Mouse (Mus musculus): ENCODE results near the gene Golga2.

- TF ChIP-seq CTCF (IDR thresholded peaks at IDR 0.05; ENCODE audit: borderline replicate concordance, insufficient read depth, low read length), result no peak
- TF ChIP-seq POLR2A (IDR thresholded peaks at IDR 0.05; ENCODE audit: low read depth, low read length), result no peak
Observed at GRCm38 (mm10) chr2:32341634-32341939, 54.4 kb downstream of the Golga2 start.
